Mouse (Mus musculus) limb, embryonic 11.5 days (tissue): Measurements from ENCODE around the gene Timp2. TPM values are rescaled to one million over a fixed set of nuclear protein-coding genes. Genes with fewer than 3 reads are reported as not detected.
A peak's percentile ranks its signal among the peaks of the same experiment; 100 is the strongest.

Experiments used
- ATAC-seq: fragments of 200-750 bp; cut with Nextera tagmentation; 2 replicates; pipeline ENCODE4 v1.8.0; 2017; ENCODE audit warnings: low read depth; ENCODE audit not compliant: insufficient number of reproducible peaks, low FRiP score, low TSS enrichment
- DNase-seq: peaks from one replicate; pipeline ENCODE4 v3.0.0-alpha.2; 2015; ENCODE audit warnings: low spot score
- H3K27ac ChIP-seq: fragments of 300-500 bp; sonication (generic); replicated peaks from 2 replicates; pipeline ENCODE4 v1.5.1; 2014; ENCODE audit warnings: low read depth, mild to moderate bottlenecking, low read length
- H3K27me3 ChIP-seq: fragments of 300-500 bp; sonication (generic); 2 replicates; pipeline ENCODE4 v1.6.1; 2014; ENCODE audit warnings: mild to moderate bottlenecking, low read length, mixed read lengths; ENCODE audit not compliant: control insufficient read depth, insufficient read depth
- H3K36me3 ChIP-seq: fragments of 300-500 bp; sonication (generic); 2 replicates; pipeline ENCODE4 v1.6.1; 2014; ENCODE audit warnings: mild to moderate bottlenecking, low read length, moderate library complexity, mixed read lengths; ENCODE audit not compliant: control insufficient read depth, insufficient read depth
- H3K4me1 ChIP-seq: fragments of 300-500 bp; sonication (generic); 2 replicates; pipeline ENCODE4 v1.6.1; 2014; ENCODE audit warnings: low read length, mixed read lengths; ENCODE audit not compliant: control insufficient read depth, insufficient read depth
- H3K4me2 ChIP-seq: fragments of 300-500 bp; sonication (generic); 2 replicates; pipeline ENCODE4 v1.6.1; 2014; ENCODE audit warnings: low read depth, mild to moderate bottlenecking, moderate library complexity; ENCODE audit not compliant: severe bottlenecking
- H3K4me3 ChIP-seq: fragments of 300-500 bp; sonication (generic); 2 replicates; pipeline ENCODE4 v1.5.1; 2014; ENCODE audit warnings: low read depth, low read length
- H3K9ac ChIP-seq: fragments of 300-500 bp; sonication (generic); 2 replicates; pipeline ENCODE4 v1.6.1; 2014; ENCODE audit warnings: mild to moderate bottlenecking, low read length
- H3K9me3 ChIP-seq: fragments of 300-500 bp; sonication (generic); 2 replicates; pipeline ENCODE4 v1.6.1; 2016; ENCODE audit warnings: low read length; ENCODE audit not compliant: control insufficient read depth
- WGBS: fragments of 180-500 bp; shearing (Covaris S2); extraction: QIAGEN DNeasy Blood & Tissue Kit; methylation state at CpG from one replicate; pipeline ENCODE4 v1.1.7; 2014; 5-methylcytosine and 5-hydroxymethylcytosine counted together
- polyA plus RNA-seq: library from polyadenylated mRNA; unstranded; fragments of >200 nt; fragmentation: Nextera tagmentation; extraction: Ambion mirVana; gene quantifications from 2 replicates; pipeline ENCODE4 v1.2.1, GENCODE M21; 2014

Gene Timp2
- 64.4 and 68.4 TPM in 2 replicates for polyA plus RNA-seq

- Histone ChIP-seq H3K4me2 (peak within 1 kb of the TSS; percentile 69), H3K9me3 (no peaks in the 10 kb centered on the region), H3K9ac (peak within 1 kb of the TSS; percentile 96), H3K4me3 (peak within 1 kb of the TSS; percentile 81), H3K27me3 (no peaks in the 10 kb centered on the region), H3K36me3 (no peaks in the 10 kb centered on the region), H3K27ac (peak within 1 kb of the TSS; percentile 86), H3K4me1 (peaks cover 18% of the 10 kb centered on the region)
- ATAC-seq (0 out of 2 replicates have a peak, but pooled peaks have one; percentile 15), DNase-seq (no peak)
- 35% methylated on average over 6 of the region's 6 CpGs for WGBS
Observed at GRCm38 (mm10) chr11:118355640-118356039, at the start of gene Timp2. Timp2 (minus strand) TSS chr11:118355740.

- ATAC-seq (no peak), DNase-seq (no peak)
- Histone ChIP-seq H3K27ac (no peak overlapping the region), H3K27me3 (no peaks in the 10 kb centered on the region), H3K4me3 (no peak overlapping the region), H3K36me3 (peaks cover 12% of the 10 kb centered on the region), H3K9me3 (no peaks in the 10 kb centered on the region), H3K9ac (no peak overlapping the region), H3K4me1 (peaks cover 16% of the 10 kb centered on the region), H3K4me2 (no peak overlapping the region)
- 94% methylated on average over 8 of the region's 8 CpGs for WGBS
Observed at GRCm38 (mm10) chr11:118405311-118405710, 49.8 kb upstream of the Timp2 start.

- ATAC-seq (no peak), DNase-seq (no peak)
- Histone ChIP-seq H3K9me3 (no peaks in the 10 kb centered on the region), H3K36me3 (peaks cover 12% of the 10 kb centered on the region), H3K4me3 (no peak overlapping the region), H3K4me1 (peaks cover 21% of the 10 kb centered on the region), H3K9ac (no peak overlapping the region), H3K27me3 (no peaks in the 10 kb centered on the region), H3K4me2 (no peak overlapping the region), H3K27ac (no peak overlapping the region)
- 76% methylated on average over 6 of the region's 6 CpGs for WGBS
Observed at GRCm38 (mm10) chr11:118403951-118404899, 48.7 kb upstream of the Timp2 start.

GRCm38 (mm10) chr11:118403183-118403582 is 47.6 kb upstream of the Timp2 start:
- Histone ChIP-seq H3K4me2 (no peak overlapping the region), H3K27me3 (no peaks in the 10 kb centered on the region), H3K27ac (no peak overlapping the region), H3K9me3 (no peaks in the 10 kb centered on the region), H3K36me3 (peaks cover 11% of the 10 kb centered on the region), H3K9ac (no peak overlapping the region), H3K4me3 (no peak overlapping the region), H3K4me1 (peaks cover 21% of the 10 kb centered on the region)
- WGBS = 95% methylated on average over 2 of the region's 2 CpGs
- ATAC-seq (no peak), DNase-seq (no peak)

GRCm38 (mm10) chr11:118401760-118402280 is 46.3 kb upstream of the Timp2 start, which contains the start of gene Lgals3bp:
Lgals3bp (minus strand) TSS chr11:118402092.
- DNase-seq = peak; percentile 60
- Histone ChIP-seq H3K4me3 (no peak within 1 kb of the TSS), H3K4me2 (peak within 1 kb of the TSS; percentile 7; the same call in 1 of the 2 replicates), H3K4me1 (peaks cover 21% of the 10 kb centered on the region), H3K9me3 (no peaks in the 10 kb centered on the region), H3K9ac (peak within 1 kb of the TSS; percentile 37; the same call in 1 of the 2 replicates), H3K27ac (peak within 1 kb of the TSS; percentile 77), H3K27me3 (no peaks in the 10 kb centered on the region), H3K36me3 (peaks cover 5% of the 10 kb centered on the region; the same call in 1 of the 2 replicates)
- peak; percentile 38; the same call in 1 of the 2 replicates for ATAC-seq
- WGBS = 37% methylated on average over 7 of the region's 7 CpGs

- Histone ChIP-seq H3K9ac (no peak overlapping the region; the same call in 1 of the 2 replicates), H3K4me1 (peaks cover 21% of the 10 kb centered on the region), H3K36me3 (no peaks in the 10 kb centered on the region), H3K27me3 (no peaks in the 10 kb centered on the region), H3K4me3 (no peak overlapping the region), H3K4me2 (peak overlapping the region; percentile 7; the same call in 1 of the 2 replicates), H3K9me3 (no peaks in the 10 kb centered on the region), H3K27ac (peak overlapping the region; percentile 77)
- DNase-seq (no peak), ATAC-seq (no peak)
- WGBS = 70% methylated on average over 4 of the region's 4 CpGs
Observed at GRCm38 (mm10) chr11:118401195-118401594, 45.7 kb upstream of the Timp2 start.

GRCm38 (mm10) chr11:118400566-118400936 is 45.0 kb upstream of the Timp2 start:
- no peak overlapping the region for H3K4me3 ChIP-seq
- H3K4me1 ChIP-seq = peaks cover 21% of the 10 kb centered on the region
- H3K27me3 ChIP-seq = no peaks in the 10 kb centered on the region
- WGBS = 19% methylated on average over 6 of the region's 6 CpGs
- no peak overlapping the region for H3K4me2 ChIP-seq
- H3K9ac ChIP-seq = no peak overlapping the region
- ATAC-seq = no peak
- no peaks in the 10 kb centered on the region for H3K36me3 ChIP-seq
- peak; percentile 39 for DNase-seq
- H3K27ac ChIP-seq = peak overlapping the region; percentile 52
- no peaks in the 10 kb centered on the region for H3K9me3 ChIP-seq

GRCm38 (mm10) chr11:118399891-118400565 is 44.5 kb upstream of the Timp2 start:
- no peak for DNase-seq
- H3K4me3 ChIP-seq = no peak overlapping the region
- H3K27ac ChIP-seq = peak overlapping the region; percentile 52
- ATAC-seq = no peak
- H3K4me1 ChIP-seq = peaks cover 21% of the 10 kb centered on the region
- H3K4me2 ChIP-seq = no peak overlapping the region
- no peaks in the 10 kb centered on the region for H3K9me3 ChIP-seq
- H3K27me3 ChIP-seq = no peaks in the 10 kb centered on the region
- 77% methylated on average over 5 of the region's 5 CpGs for WGBS
- no peak overlapping the region for H3K9ac ChIP-seq
- H3K36me3 ChIP-seq = no peaks in the 10 kb centered on the region
